Mouse (Mus musculus) midbrain, embryonic 14.5 days (tissue): ENCODE data around the gene Slc25a22. TPM values are rescaled to one million over a fixed set of nuclear protein-coding genes. Genes with fewer than 3 reads are reported as not detected.
A peak's percentile ranks its signal among the peaks of the same experiment; 100 is the strongest.

Experiments used
- ATAC-seq: fragments of 200-750 bp; cut with Nextera tagmentation; 2 replicates; pipeline ENCODE4 v1.8.0; 2017; ENCODE audit warnings: moderate number of reproducible peaks, moderate library complexity; ENCODE audit not compliant: low FRiP score, low TSS enrichment
- DNase-seq: peaks from one replicate; pipeline ENCODE4 v3.0.0-alpha.2; 2015
- H3K27ac ChIP-seq: fragments of 300-500 bp; sonication (generic); replicated peaks from 2 replicates; pipeline ENCODE4 v1.5.1; 2014; ENCODE audit warnings: mild to moderate bottlenecking, low read depth, low read length, moderate library complexity
- H3K27me3 ChIP-seq: fragments of 300-500 bp; sonication (generic); 2 replicates; pipeline ENCODE4 v1.6.1; 2014; ENCODE audit warnings: low read length, control low read depth, mixed read lengths; ENCODE audit not compliant: control insufficient read depth, insufficient read depth
- H3K36me3 ChIP-seq: fragments of 300-500 bp; sonication (generic); 2 replicates; pipeline ENCODE4 v1.6.1; 2014; ENCODE audit warnings: low read length, control low read depth; ENCODE audit not compliant: control insufficient read depth, insufficient read depth
- H3K4me1 ChIP-seq: fragments of 300-500 bp; sonication (generic); 2 replicates; pipeline ENCODE4 v1.6.1; 2014; ENCODE audit warnings: mild to moderate bottlenecking, antibody characterized with exemption, low read length, control low read depth; ENCODE audit not compliant: control insufficient read depth, insufficient read depth
- H3K4me2 ChIP-seq: fragments of 300-500 bp; sonication (generic); 2 replicates; pipeline ENCODE4 v1.6.1; 2014; ENCODE audit warnings: mild to moderate bottlenecking, low read length, moderate library complexity
- H3K4me3 ChIP-seq: fragments of 300-500 bp; sonication (generic); replicated peaks from 2 replicates; pipeline ENCODE4 v1.5.1; 2014; ENCODE audit warnings: low read depth, low read length
- H3K9ac ChIP-seq: fragments of 300-500 bp; sonication (generic); replicated peaks from 2 replicates; pipeline ENCODE4 v1.6.1; 2014; ENCODE audit warnings: mild to moderate bottlenecking, low read length, moderate library complexity
- H3K9me3 ChIP-seq: fragments of 300-500 bp; sonication (generic); 2 replicates; pipeline ENCODE4 v1.6.1; 2016; ENCODE audit warnings: low read length, control low read depth, mixed read lengths; ENCODE audit not compliant: control insufficient read depth
- WGBS: fragments of 180-500 bp; shearing (Covaris S2); extraction: QIAGEN DNeasy Blood & Tissue Kit; methylation state at CpG from one replicate; pipeline ENCODE4 v1.1.7; 2014; 5-methylcytosine and 5-hydroxymethylcytosine counted together
- polyA plus RNA-seq: library from polyadenylated mRNA; unstranded; fragments of >200 nt; fragmentation: Nextera tagmentation; extraction: Ambion mirVana; gene quantifications from 2 replicates; pipeline ENCODE4 v1.2.1, GENCODE M21; 2014

Gene Slc25a22
- polyA plus RNA-seq, 1 experiment from 2014 or later: 82.9 TPM

DNA sequence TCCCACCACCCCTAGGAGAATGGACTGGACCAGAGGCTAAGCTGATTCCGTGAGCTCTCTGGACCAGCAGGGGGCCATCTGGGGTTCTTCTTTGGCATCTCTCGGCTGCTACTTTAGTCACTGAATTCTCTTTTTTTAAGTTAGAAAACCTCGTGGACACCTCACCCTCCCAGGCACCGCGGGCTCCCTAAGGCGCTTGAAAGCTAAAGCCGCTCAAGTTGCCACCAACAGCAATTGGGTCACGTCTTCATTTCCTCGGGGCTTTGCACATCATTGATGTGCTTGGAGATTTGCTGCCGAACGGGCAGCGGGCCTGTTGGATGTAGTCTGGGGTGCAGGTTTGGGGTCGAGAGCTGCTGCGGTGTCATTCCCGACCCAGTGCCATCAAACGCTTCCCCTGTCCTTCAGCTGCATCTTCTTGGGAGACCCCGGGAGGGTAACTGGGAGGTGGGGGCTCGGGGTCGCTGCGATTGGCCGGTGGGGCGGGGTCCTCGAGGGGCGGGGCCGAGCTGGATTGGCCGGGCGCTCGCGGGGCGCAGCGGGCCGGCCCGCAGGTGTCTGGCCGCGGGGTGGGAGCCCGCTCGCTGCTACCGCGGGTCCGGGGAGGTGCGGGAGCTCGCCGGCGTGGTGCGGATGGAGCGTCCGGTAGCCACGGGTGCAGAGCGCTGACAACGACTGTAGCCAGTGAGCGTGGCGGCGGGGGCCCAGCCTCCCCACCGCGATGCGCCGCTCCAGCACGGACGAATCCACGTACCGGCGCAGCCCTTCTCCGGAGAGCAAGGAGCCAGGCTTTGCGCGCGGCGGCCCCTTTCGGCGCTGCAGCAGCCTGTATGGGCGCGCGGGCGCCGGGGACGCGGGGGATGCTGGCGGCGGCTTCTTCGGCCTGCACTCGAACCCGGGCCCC is 44.1 kb upstream of the Slc25a22 start:
- Histone ChIP-seq H3K27ac (peak overlapping the region; percentile 63), H3K4me1 (peaks cover 20% of the 10 kb centered on the region), H3K4me3 (peak overlapping the region; percentile 63), H3K4me2 (peak overlapping the region; percentile 86), H3K36me3 (no peaks in the 10 kb centered on the region), H3K9ac (peak overlapping the region; percentile 69), H3K27me3 (no peaks in the 10 kb centered on the region; the same call in 1 of the 2 replicates), H3K9me3 (no peaks in the 10 kb centered on the region)
- DNase-seq (peak; percentile 80), ATAC-seq (peak; percentile 57)
- WGBS: under 1% methylated on average over 78 of the region's 81 CpGs

- peak; percentile 43; the same call in 1 of the 2 replicates for ATAC-seq
- peak; percentile 86 for DNase-seq
- H3K27me3 ChIP-seq: peaks cover 6% of the 10 kb centered on the region
- peak overlapping the region; percentile 63; the same call in 1 of the 2 replicates for H3K27ac ChIP-seq
- H3K4me1 ChIP-seq: peaks cover 20% of the 10 kb centered on the region
- 9% methylated on average over 10 of the region's 10 CpGs for WGBS
- peak overlapping the region; percentile 86 for H3K4me2 ChIP-seq
- no peaks in the 10 kb centered on the region for H3K36me3 ChIP-seq
- H3K9ac ChIP-seq: no peak overlapping the region; the same call in 1 of the 2 replicates
- H3K4me3 ChIP-seq: peak overlapping the region; percentile 63; the same call in 1 of the 2 replicates
- H3K9me3 ChIP-seq: no peaks in the 10 kb centered on the region
These were observed 43.3 kb upstream of the Slc25a22 start for GRCm38 (mm10) chr7:141480842-141481497.

- Histone ChIP-seq H3K27me3 (peaks cover 10% of the 10 kb centered on the region), H3K4me3 (no peak overlapping the region), H3K27ac (no peak overlapping the region), H3K4me2 (no peak overlapping the region), H3K9me3 (no peaks in the 10 kb centered on the region), H3K9ac (no peak overlapping the region), H3K4me1 (peaks cover 33% of the 10 kb centered on the region), H3K36me3 (no peaks in the 10 kb centered on the region)
- WGBS: 78% methylated on average over 5 of the region's 5 CpGs
- ATAC-seq (no peak), DNase-seq (no peak)
These were observed 40.6 kb upstream of the Slc25a22 start for GRCm38 (mm10) chr7:141478270-141478748.

DNA sequence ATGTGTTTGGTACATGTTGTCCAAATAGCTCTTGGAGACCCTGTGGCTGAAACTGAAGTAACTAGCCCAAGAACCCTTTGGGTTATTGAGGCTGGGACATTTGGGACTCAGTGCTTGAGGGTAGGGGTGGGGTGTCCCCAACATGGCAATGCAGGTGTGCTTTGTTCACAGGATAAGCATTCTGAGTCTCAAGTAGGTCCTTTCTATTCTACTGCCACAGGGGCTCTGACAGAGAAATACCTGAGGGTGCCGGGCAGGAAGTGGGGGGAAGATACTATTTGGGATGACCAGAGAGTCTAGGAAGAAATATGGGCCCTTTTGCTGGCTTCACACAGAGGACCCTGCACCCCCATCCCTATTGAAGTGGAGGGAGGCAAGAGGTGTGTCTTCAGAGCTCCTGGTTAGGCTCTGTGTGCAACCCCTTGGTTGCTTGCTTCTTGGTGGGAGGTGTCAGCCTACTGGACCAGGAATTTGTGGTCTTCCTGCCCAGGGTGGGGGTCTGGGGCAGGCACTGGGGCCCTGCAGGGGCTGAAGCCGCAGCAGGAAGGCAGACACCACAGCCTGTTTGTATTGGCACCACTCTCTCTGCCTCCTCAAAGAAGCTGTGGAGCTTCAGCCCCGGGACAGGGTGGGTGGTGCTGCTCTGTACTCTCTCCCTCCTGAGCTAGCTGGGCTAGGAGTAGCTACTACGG is 40.0 kb upstream of the Slc25a22 start:
- Histone ChIP-seq H3K4me2 (no peak overlapping the region), H3K36me3 (peaks cover 2% of the 10 kb centered on the region), H3K4me3 (no peak overlapping the region), H3K27me3 (peaks cover 10% of the 10 kb centered on the region), H3K9me3 (no peaks in the 10 kb centered on the region), H3K27ac (no peak overlapping the region), H3K9ac (no peak overlapping the region), H3K4me1 (peaks cover 29% of the 10 kb centered on the region)
- 74% methylated on average over 4 of the region's 4 CpGs for WGBS
- DNase-seq: no peak
- ATAC-seq: no peak

GRCm38 (mm10) chr7:141476981-141477370 is 39.3 kb upstream of the Slc25a22 start:
- DNase-seq: no peak
- peaks cover 10% of the 10 kb centered on the region for H3K36me3 ChIP-seq
- H3K4me3 ChIP-seq: no peak overlapping the region
- no peaks in the 10 kb centered on the region for H3K9me3 ChIP-seq
- peak overlapping the region; percentile 3; the same call in 1 of the 2 replicates for H3K4me2 ChIP-seq
- H3K9ac ChIP-seq: no peak overlapping the region
- 25% methylated on average over 7 of the region's 7 CpGs for WGBS
- no peak for ATAC-seq
- peaks cover 10% of the 10 kb centered on the region for H3K27me3 ChIP-seq
- H3K4me1 ChIP-seq: peaks cover 24% of the 10 kb centered on the region
- H3K27ac ChIP-seq: no peak overlapping the region

DNA sequence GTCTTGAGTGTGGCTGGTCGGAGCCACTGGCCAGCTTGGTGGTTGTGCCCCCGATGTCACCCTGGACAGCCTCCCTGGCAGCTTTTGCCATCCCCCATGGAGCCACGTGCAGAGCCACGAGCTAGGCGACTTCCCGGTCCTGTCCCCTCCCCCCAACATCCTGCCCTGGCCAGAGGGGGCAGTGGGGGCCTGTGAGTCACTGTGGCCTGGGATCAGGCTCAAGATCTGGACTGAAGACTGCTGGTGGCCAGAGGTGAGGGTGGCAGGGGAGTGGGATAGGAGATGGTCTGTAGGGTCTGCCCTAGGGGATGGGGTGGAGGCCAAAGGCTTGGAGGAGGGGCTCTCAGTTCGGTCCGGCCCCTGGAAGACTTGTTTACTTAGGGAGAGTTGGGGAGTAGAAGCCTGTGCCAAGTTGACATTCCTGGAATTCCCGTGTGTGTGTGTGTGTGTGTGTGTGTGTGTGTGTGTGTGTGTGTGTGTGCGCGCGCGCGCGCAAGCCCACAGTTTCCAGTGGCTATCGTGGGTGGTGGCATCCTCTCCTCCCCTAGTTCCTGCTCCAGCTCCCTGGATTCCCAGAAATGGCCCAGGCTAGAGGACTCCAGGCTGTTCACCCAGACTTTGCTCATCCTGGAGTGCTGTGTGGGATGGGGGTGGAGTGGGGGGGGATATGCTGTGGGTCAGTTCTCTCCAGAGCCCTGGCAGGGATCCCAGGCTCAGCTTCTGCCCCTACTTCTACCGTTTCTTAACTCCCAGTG is 38.7 kb upstream of the Slc25a22 start:
- ATAC-seq (no peak), DNase-seq (peak; percentile 33)
- Histone ChIP-seq H3K36me3 (peaks cover 12% of the 10 kb centered on the region), H3K27me3 (peaks cover 10% of the 10 kb centered on the region), H3K4me3 (no peak overlapping the region), H3K4me2 (peak overlapping the region; percentile 93), H3K4me1 (peaks cover 19% of the 10 kb centered on the region), H3K9me3 (no peaks in the 10 kb centered on the region), H3K9ac (no peak overlapping the region), H3K27ac (no peak overlapping the region)
- 9% methylated on average over 17 of the region's 17 CpGs for WGBS

DNA sequence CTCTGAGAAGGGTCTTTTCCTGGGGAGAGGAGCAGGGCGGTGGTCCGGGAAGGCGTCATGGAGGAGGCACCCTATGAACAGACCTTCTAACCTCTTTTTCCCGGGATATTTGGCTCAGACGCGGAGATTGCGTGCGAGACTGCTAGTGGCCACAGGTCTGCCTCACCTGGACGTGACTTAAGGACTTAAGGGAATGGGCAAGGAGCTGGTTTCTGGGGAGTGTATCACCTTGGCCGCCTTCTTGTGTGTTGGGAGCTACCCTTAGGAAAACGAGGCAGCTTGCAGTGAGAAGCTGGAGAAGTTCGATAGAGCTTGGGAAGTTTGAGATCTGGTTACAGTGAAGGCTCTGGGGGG is 38.1 kb upstream of the Slc25a22 start:
- DNase-seq: no peak
- Histone ChIP-seq H3K9ac (peak overlapping the region; percentile 89; the same call in 1 of the 2 replicates), H3K36me3 (peaks cover 19% of the 10 kb centered on the region), H3K4me2 (peak overlapping the region; percentile 93), H3K9me3 (no peaks in the 10 kb centered on the region), H3K27ac (no peak overlapping the region), H3K4me3 (peak overlapping the region; percentile 70), H3K4me1 (peaks cover 13% of the 10 kb centered on the region), H3K27me3 (peaks cover 10% of the 10 kb centered on the region)
- no peak for ATAC-seq
- 3% methylated on average over 12 of the region's 12 CpGs for WGBS
